Mouse (Mus musculus) heart, postnatal 0 days (tissue): Measurements from ENCODE around the gene Syde1.

Experiments used
- CTCF ChIP-seq: IDR thresholded peaks from 2 replicates; pipeline ENCODE4 v1.5.1; 2016; ENCODE audit warnings: antibody characterized with exemption, control low read depth, low read depth
- EP300 ChIP-seq: IDR thresholded peaks from 2 replicates; pipeline ENCODE4 v1.6.1; 2016; ENCODE audit warnings: antibody characterized with exemption, low read depth

DNA sequence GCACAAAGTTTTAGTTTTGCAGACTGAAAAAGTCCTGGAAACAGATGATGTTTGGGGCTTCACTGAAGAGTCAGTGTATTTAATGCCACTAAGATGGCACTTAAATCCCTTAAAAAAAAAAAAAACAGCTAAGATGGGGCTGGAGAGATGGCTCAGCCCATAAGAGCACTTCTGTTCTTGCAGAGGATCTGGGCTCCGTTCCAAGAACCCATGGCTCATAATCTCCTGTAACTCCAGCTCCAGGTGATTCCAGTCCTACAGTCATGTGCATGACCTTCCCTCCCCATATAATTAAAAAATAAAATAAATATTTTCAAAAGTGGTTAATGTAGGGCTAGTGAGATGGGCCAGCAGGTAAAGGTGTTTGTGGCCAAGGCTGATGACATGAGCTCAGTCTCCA lies 26.7 kb downstream of the Syde1 start:
- no peak for TF ChIP-seq CTCF
- no peak for TF ChIP-seq EP300
